Mouse (Mus musculus) MEL (cell line): Measurements from ENCODE around the gene H1fnt.

ENCODE experiments used
- CHD2 ChIP-seq: IDR thresholded peaks from 2 replicates; pipeline ENCODE4 v1.6.1; 2011; ENCODE audit warnings: low read length, improper control_type of control experiment
- CTCF ChIP-seq, 3 experiments: IDR thresholded peaks in 2 of 3; conservative IDR thresholded peaks in 1 of 3; 2 replicates each; pipeline ENCODE4 v1.5.1; 2011 to 2012; ENCODE audit warnings: low read length in 3 of 3, low read depth in 2 of 3, mild to moderate bottlenecking in 2 of 3, improper control_type of control experiment in 1 of 3, inconsistent platforms in 1 of 3, mixed read lengths in 1 of 3, moderate library complexity in 1 of 3; ENCODE audit not compliant: control insufficient read depth in 1 of 3, insufficient read depth in 1 of 3, poor library complexity in 1 of 3, severe bottlenecking in 1 of 3
- EP300 ChIP-seq, 2 experiments: IDR thresholded peaks; 2 replicates each; pipeline ENCODE4 v1.6.1; 2011; ENCODE audit warnings: improper control_type of control experiment in 2 of 2, low read length in 2 of 2, low read depth in 1 of 2, mild to moderate bottlenecking in 1 of 2
- ETS1 ChIP-seq: IDR thresholded peaks from 2 replicates; pipeline ENCODE4 v1.6.1; 2012; ENCODE audit warnings: low read depth, mild to moderate bottlenecking, inconsistent platforms, low read length, improper control_type of control experiment, moderate library complexity
- MAX ChIP-seq: IDR thresholded peaks from 2 replicates; pipeline ENCODE4 v1.6.1; 2011; ENCODE audit warnings: low read length, improper control_type of control experiment
- MXI1 ChIP-seq: IDR thresholded peaks from 2 replicates; pipeline ENCODE4 v1.6.1; 2011; ENCODE audit warnings: mild to moderate bottlenecking, low read depth, low read length, improper control_type of control experiment
- POLR2A ChIP-seq, 2 experiments: IDR thresholded peaks; 2 replicates each; pipeline ENCODE4 v1.6.1; 2011 to 2012; ENCODE audit warnings: low read length in 2 of 2, mild to moderate bottlenecking in 2 of 2, control low read depth in 1 of 2, improper control_type of control experiment in 1 of 2, low read depth in 1 of 2, moderate library complexity in 1 of 2; ENCODE audit not compliant: control insufficient read depth in 1 of 2, insufficient read depth in 1 of 2, poor library complexity in 1 of 2
- SIN3A ChIP-seq: IDR thresholded peaks from 2 replicates; pipeline ENCODE4 v1.6.1; 2012; ENCODE audit warnings: low read length, improper control_type of control experiment, inconsistent platforms
- SMC3 ChIP-seq: IDR thresholded peaks from 2 replicates; pipeline ENCODE4 v1.6.1; 2011; ENCODE audit warnings: low read depth, low read length, improper control_type of control experiment
- USF2 ChIP-seq, 2 experiments: IDR thresholded peaks; 2 replicates each; pipeline ENCODE4 v1.6.1; 2011 to 2012; ENCODE audit warnings: improper control_type of control experiment in 2 of 2, low read length in 2 of 2, borderline replicate concordance in 1 of 2, inconsistent platforms in 1 of 2, low read depth in 1 of 2, mild to moderate bottlenecking in 1 of 2; ENCODE audit not compliant: insufficient read depth in 1 of 2
- ZNF384 ChIP-seq: IDR thresholded peaks from 2 replicates; pipeline ENCODE4 v1.6.1; 2012; ENCODE audit warnings: low read depth, mild to moderate bottlenecking, inconsistent platforms, low read length, improper control_type of control experiment

- no peak for TF ChIP-seq EP300 (IDR thresholded peaks at IDR 0.05; ENCODE audit: low read depth in 1 of 2, low read length in 2 of 2)
- no peak for TF ChIP-seq USF2 (IDR thresholded peaks at IDR 0.05; ENCODE audit: borderline replicate concordance in 1 of 2, insufficient read depth in 1 of 2, low read depth in 1 of 2, low read length in 2 of 2)
- TF ChIP-seq MXI1 = no peak
- no peak for TF ChIP-seq CTCF (IDR thresholded peaks at IDR 0.05 in 2 of 3, conservative IDR thresholded peaks at IDR 0.05 in 1 of 3; ENCODE audit: control insufficient read depth in 1 of 3, insufficient read depth in 1 of 3, low read depth in 2 of 3, low read length in 3 of 3, poor library complexity in 1 of 3, severe bottlenecking in 1 of 3)
- no peak for TF ChIP-seq MAX
- no peak for TF ChIP-seq SMC3
- TF ChIP-seq POLR2A (IDR thresholded peaks at IDR 0.05; ENCODE audit: control insufficient read depth in 1 of 2, insufficient read depth in 1 of 2, low read depth in 1 of 2, low read length in 2 of 2, poor library complexity in 1 of 2) = no peak
- no peak for TF ChIP-seq CHD2
- no peak for TF ChIP-seq SIN3A
- TF ChIP-seq ZNF384 = no peak
- no peak for TF ChIP-seq ETS1
These were observed 47.4 kb downstream of the H1fnt start for GRCm38 (mm10) chr15:98209676-98210075.
